Mouse (Mus musculus) 3134 (cell line): ENCODE data around the gene Leng8.

Experiments
- DNase-seq: peaks from one replicate; pipeline ENCODE4 v3.0.0-alpha.2; 2011; ENCODE audit warnings: low spot score; ENCODE audit not compliant: insufficient read length; ENCODE audit errors: extremely low read depth

Leng8 gene

DNA sequence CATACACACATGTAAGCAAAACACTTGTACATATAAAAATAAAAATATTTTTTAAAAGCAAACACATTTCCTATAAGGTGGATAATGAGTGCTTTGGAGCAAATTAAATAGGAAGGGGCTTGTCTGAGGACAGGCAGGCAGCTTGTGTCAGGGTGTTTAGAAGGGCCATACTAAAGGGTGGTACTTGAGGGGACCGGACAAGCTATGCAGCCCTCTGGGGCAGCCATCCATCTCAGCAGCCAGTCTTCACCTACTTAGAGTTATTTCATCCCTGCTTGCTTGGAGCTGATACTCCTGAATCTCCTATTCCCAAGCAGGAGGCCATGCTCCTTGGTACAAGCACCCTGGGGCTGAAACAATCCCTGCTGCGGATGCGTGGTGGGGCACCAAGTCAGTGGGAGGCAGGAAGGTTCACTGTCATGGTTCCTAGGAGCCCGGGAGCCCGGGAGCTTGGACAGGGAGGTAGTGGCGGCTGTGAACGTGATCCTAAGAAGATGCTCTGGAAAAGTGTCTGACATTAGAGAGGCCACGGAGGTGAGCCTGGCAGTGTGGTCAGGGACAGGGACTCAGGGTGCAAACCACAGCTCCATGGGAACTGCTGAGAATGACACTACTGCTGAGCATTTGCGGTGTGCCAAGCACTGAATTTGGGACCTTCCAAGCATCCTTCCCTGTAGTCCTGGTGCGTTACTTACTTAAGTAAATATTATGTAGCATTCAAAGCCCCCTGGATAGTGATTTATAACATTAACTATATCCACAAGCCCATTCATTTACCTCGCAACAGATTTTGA, 9.7 kb upstream of the Leng8 start:
- DNase-seq, result no peak

DNA sequence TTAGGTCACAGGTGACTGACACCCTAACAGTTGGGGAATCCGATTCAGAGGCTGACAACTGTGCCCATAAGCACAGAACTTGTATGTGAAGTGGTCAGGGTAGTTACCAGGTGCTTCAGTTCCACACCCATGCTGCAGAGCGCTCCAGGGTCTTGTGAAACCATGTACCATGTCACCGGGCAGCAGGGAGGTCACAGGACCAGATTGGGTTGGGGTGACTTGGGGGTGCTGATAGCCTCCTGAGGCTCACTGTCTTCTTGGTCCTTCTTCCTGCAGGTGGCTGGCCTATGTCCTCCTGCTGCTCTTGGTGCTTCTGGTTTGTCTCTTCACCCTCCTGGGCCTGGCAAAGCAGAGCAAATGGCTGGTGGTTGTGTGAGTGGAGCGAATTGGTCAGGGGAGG, 8.9 kb upstream of the Leng8 start:
- no peak for DNase-seq

DNA sequence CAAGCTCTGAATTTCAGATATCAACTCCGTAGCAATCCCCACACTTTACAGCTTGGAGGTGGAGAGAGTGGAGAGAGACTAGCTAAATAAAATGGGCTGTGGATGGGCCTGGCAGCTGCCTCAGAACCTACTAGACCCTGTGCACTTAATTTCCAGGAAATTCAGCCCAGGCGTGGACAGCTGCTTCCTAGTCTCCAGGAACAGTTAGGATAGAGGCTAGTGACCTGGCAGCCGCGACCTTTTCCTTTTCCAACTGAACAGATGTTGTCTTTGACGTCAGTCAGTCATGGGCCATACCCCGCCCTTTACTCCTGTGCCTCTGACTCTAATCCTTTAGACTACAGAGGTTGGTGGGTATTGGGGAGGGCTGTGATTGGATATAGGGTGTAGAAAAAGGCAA, 8.0 kb upstream of the Leng8 start:
- no peak for DNase-seq

DNA sequence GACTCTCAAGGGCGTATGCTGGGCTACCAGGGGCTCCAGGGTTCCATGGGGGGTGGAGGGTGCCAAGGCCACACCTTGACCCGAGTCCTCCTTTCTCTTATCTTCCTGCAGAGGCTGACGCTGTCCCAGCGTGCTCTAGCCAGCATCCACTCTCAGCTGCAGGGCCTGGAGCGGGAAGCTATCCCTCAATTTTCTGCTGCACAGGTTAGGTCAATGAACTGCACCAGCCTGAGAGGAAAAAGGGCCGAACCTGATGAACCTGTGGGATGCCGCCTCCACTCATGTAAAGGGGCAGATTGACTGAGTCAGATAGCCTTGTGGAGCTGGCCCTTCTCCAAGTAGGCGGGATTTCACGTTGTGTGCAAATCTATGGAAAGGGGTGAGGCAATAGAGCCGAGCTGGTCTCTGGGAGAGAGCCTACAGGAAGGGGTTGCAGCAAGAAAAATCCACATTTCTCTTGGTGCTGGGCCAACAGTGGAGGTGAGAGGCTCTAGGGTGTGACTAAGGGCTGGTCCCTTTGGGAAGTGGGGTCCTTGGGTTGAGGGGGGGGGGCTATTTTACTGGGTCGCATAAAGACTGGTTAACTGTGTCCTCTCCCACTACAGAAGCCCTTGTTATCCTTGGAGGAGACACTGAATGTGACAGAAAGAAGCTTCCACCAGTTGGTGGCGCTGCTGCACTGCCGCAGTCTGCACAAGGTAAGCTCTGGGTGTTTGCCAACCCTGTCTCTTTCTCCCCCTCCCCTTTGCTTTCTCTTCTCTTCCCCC, 6.0 kb upstream of the Leng8 start:
- DNase-seq, result no peak

DNA sequence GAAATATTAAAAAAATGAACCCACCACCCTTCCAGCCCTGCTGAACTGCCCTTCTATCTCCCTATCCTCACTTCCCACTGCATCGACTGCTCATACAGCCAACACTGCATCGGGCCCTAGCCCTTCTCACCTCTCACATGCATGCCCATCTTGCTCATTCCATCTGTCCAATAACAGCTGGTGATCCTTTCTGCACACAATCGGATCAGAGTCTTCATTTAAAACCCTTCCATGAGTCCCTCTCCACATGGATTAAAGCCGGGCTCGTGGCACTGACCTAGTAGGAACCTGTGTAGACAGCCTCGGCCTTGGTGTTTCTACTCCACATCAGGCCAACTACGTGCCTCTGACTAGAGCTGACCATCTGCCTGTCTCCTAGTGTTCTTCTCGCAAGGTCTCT, 4.9 kb upstream of the Leng8 start:
- DNase-seq, result no peak

- DNase-seq, result no peak
Observed at GRCm38 (mm10) chr7:4132581-4132980, 4.3 kb upstream of the Leng8 start.

GRCm38 (mm10) chr7:4132998-4133397, 3.8 kb upstream of the Leng8 start:
- DNase-seq, result no peak

DNA sequence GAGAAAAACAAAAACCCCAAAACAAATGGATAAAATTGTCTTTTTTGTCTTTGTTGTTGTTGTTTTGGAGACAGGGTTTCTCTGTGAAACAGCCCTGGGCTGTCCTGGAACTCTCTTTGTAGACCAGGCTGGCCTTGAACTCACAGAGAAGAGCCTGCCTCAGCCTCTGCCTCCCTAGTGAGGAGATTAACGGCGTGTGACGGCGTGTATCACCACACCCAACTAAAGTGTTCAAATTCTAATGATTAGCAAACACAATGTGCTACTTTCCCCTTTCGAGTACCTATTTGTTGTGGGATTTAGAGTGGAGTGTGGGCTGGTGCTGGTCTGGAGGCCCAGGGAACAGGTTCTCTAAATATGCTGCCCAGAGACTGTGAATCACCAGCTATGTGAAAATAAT, 1.9 kb upstream of the Leng8 start:
- DNase-seq, result no peak

GRCm38 (mm10) chr7:4136404-4136770, 452 bp upstream of the Leng8 start:
- DNase-seq, result no peak

DNA sequence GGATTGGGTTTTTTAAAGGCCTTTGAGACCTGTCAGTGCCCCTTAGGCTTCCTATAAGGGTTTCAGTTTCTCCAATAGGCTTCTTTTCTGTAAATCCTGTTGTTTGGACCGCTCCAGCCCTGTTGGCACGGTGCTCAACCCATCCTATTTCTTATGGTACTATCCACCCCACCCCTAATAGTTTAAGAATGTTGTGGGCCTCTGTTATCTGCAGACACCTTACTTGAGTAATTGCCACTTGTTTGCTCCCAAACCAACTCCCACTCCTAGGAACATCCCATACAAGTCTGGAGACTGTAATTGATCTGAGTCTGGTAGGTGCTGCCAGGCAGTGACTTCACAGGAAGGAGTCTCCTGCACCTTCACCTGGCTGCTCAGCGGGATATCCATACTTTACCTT, 907 bp downstream of the Leng8 start:
- DNase-seq, result no peak

GRCm38 (mm10) chr7:4138181-4138580, 1.3 kb downstream of the Leng8 start:
- DNase-seq, result no peak

DNA sequence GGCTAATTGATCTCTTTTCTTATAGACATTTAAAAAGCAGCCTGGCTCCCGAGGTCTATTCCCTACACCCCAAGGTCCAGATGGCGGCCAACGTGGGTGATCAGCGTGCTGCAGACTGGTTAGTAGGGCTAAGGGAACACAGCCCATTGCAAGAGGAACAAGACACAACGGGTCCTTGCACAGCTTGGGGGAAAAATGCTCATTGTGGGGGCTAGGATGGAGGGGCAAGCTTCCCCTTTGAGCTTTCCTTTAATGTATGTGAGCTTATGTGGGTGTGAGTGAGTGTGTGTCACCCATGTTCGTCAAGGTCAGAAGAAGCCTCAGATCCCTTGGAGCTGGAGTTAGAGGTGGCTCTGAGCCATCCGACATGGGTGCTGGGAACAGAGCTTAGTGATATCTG, 1.8 kb downstream of the Leng8 start:
- no peak for DNase-seq

GRCm38 (mm10) chr7:4139391-4139790, 2.6 kb downstream of the Leng8 start:
- DNase-seq, result no peak

- no peak for DNase-seq
Observed at GRCm38 (mm10) chr7:4141648-4142325, 4.9 kb downstream of the Leng8 start.

DNA sequence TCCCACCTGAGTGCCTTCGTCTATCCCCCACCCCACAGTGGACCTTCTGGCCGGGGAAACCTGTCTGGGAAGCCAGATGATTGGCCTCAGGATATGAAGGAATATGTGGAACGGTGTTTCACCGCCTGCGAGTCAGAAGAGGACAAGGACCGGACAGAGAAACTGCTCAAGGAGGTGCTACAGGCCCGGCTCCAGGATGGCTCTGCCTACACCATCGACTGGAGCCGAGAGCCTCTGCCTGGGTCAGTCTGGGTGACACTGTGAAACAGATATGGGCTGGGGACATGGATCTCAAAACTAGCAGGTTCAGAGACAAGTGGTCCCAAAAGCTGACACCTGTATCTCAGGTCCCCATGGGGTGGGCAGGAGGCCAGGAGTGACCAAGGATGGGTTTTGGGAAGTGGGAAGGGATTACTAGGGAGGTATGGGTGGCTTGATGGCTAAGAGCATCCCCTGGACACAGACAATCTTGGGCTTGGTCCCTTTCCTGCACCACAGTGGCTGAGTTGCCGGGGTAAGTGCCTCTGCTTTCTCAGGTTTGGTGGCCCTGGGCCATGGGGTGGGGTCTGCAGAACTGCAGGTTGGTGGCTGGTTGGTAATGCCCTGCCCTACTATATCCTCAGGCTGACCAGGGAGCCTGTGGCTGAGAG, 6.1 kb downstream of the Leng8 start:
- no peak for DNase-seq

GRCm38 (mm10) chr7:4143506-4143905, 6.7 kb downstream of the Leng8 start:
- DNase-seq, result no peak

DNA sequence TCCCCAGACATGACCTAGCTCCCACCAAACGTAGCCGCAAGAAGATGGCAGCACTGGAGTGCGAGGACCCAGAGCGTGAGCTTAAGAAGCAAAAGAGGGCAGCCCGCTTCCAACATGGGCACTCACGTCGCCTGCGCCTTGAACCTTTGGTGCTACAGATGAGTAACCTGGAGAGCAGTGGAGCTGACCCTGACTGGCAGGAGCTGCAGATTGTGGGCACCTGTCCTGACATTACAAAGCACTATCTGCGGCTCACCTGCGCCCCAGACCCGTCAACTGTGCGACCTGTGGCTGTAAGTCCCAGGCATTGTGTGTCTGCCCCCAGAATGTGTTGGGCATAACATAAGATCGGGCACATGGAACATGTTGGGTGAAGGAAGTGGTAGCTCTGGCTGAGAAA, 7.2 kb downstream of the Leng8 start:
- no peak for DNase-seq

- DNase-seq, result no peak
Observed at GRCm38 (mm10) chr7:4144766-4145551, 8.1 kb downstream of the Leng8 start.

DNA sequence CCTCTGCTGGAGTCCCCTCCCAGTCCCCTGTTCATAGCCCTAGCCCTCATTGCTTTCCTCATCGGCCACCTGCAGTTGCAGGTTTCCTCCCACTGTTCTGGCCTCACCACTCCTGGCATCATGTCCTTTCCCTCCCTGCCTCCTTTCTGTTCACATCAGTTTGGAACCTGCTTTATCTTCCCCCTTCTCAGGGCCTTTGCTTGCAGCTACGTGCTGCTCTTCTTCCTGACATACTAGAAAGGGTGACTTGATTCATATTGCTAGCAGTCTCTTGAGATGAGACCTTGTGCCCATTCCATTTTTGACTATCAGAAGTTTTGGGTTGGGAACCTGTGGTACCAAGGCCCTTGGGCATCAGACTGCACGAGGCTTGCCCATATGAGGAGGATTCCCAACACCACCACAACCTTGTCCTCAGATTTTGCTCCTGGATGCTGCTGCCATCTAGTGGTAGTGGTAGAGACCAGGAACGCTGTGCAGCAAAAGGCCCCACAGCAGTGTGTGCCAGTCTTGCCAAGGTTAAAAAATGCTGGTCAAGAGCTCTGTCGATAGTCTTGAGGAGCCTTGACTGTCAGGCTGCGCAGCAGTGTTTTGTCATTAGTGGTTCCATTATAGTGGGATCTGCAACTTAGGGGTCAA, 8.8 kb downstream of the Leng8 start:
- DNase-seq, result no peak
